Mouse (Mus musculus): Measurements from ENCODE around the gene Ss18l2. TPM values are rescaled to one million over a fixed set of nuclear protein-coding genes. Genes with fewer than 3 reads are reported as not detected.

Ss18l2 gene
- polyA plus RNA-seq, 1 experiment from 2014 or later = 133 TPM

DNA sequence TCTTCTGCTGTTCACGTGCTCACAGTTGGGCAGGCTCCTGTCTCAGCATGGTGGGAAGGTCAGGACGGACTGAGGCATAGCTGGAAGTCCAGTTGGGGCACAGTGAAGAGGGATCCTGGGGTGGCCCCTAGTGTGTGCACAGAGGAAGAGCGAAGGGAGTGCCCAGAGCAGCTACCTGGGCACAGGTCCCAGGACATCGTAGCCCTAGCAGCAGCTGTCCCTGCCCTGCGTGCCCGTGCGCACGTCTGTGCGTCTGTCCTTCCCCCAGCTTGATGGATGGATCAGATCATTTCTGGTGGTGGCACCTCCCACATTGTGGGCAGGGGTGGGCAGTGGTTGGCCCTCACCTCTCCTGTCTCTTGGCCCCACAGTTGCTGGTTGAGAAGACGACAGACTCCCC, 52.1 kb downstream of the Ss18l2 start:
- H3K27ac ChIP-seq (ENCODE audit: low read length) = no peak overlapping the region
- ATAC-seq = no peak
- H3K4me3 ChIP-seq (replicated peaks; ENCODE audit: low read length) = no peak overlapping the region
- H3K9me3 ChIP-seq (ENCODE audit: control insufficient read depth, low read length) = no peaks in the 10 kb centered on the region
- no peaks in the 10 kb centered on the region for H3K27me3 ChIP-seq (replicated peaks; ENCODE audit: control insufficient read depth, insufficient read depth, low read length)
- 86% methylated on average over 10 of the region's 10 CpGs for WGBS
- H3K4me1 ChIP-seq (replicated peaks; ENCODE audit: control insufficient read depth, insufficient read depth, low read length) = peaks cover 27% of the 10 kb centered on the region
- H3K36me3 ChIP-seq (ENCODE audit: control insufficient read depth, insufficient read depth) = peaks cover 10% of the 10 kb centered on the region; the same call in 1 of the 2 replicates
- no peak overlapping the region for H3K9ac ChIP-seq (replicated peaks; ENCODE audit: low read depth, low read length)
- H3K4me2 ChIP-seq (ENCODE audit: low read length) = no peak overlapping the region

- no peak for ATAC-seq
- H3K27me3 ChIP-seq (replicated peaks; ENCODE audit: control insufficient read depth, insufficient read depth, low read length) = no peaks in the 10 kb centered on the region
- peaks cover 13% of the 10 kb centered on the region; the same call in 1 of the 2 replicates for H3K36me3 ChIP-seq (ENCODE audit: control insufficient read depth, insufficient read depth)
- no peak overlapping the region for H3K4me3 ChIP-seq (replicated peaks; ENCODE audit: low read length)
- peaks cover 27% of the 10 kb centered on the region for H3K4me1 ChIP-seq (replicated peaks; ENCODE audit: control insufficient read depth, insufficient read depth, low read length)
- H3K9me3 ChIP-seq (ENCODE audit: control insufficient read depth, low read length) = no peaks in the 10 kb centered on the region
- H3K27ac ChIP-seq (ENCODE audit: low read length) = no peak overlapping the region
- no peak overlapping the region for H3K4me2 ChIP-seq (ENCODE audit: low read length)
- 90% methylated on average over 25 of the region's 25 CpGs for WGBS
- no peak overlapping the region for H3K9ac ChIP-seq (replicated peaks; ENCODE audit: low read depth, low read length)
Observed at GRCm38 (mm10) chr9:121762761-121763160, 52.6 kb downstream of the Ss18l2 start.

Other genes starting within 250 kb of the Ss18l2 start
- gene Cck, start 214.6 kb upstream of the Ss18l2 start, polyA plus RNA-seq (2015; fragmentation: Nextera tagmentation; extraction: Ambion mirVana) = 26.4 and 60.5 TPM in 2 replicates
- gene Lyzl4, start 68.2 kb upstream of the Ss18l2 start, polyA plus RNA-seq (2015; fragmentation: Nextera tagmentation; extraction: Ambion mirVana) = not detected in 2 replicates
- gene Vipr1, start 67.6 kb upstream of the Ss18l2 start, polyA plus RNA-seq (2015; fragmentation: Nextera tagmentation; extraction: Ambion mirVana) = 0.65 and 1.1 TPM in 2 replicates
- gene Sec22c, start 4.8 kb upstream of the Ss18l2 start, polyA plus RNA-seq (2015; fragmentation: Nextera tagmentation; extraction: Ambion mirVana) = 37.9 and 40.0 TPM in 2 replicates
- gene Nktr, start 8.8 kb downstream of the Ss18l2 start, polyA plus RNA-seq (2015; fragmentation: Nextera tagmentation; extraction: Ambion mirVana) = 59.1 and 60.4 TPM in 2 replicates
- 16.4 and 20.4 TPM in 2 replicates for gene Zfp651, start 49.0 kb downstream of the Ss18l2 start, polyA plus RNA-seq (2015; fragmentation: Nextera tagmentation; extraction: Ambion mirVana)
- gene Klhl40, start 67.3 kb downstream of the Ss18l2 start, polyA plus RNA-seq (2015; fragmentation: Nextera tagmentation; extraction: Ambion mirVana) = 0.80 and 1.1 TPM in 2 replicates
- gene Hhatl, start 82.2 kb downstream of the Ss18l2 start, polyA plus RNA-seq (2015; fragmentation: Nextera tagmentation; extraction: Ambion mirVana) = not detected in 2 replicates
- gene Ccdc13, start 129.1 kb downstream of the Ss18l2 start, polyA plus RNA-seq (2015; fragmentation: Nextera tagmentation; extraction: Ambion mirVana) = 2.8 and 4.2 TPM in 2 replicates
- 109 and 116 TPM in 2 replicates for gene Higd1a, start 148.0 kb downstream of the Ss18l2 start, polyA plus RNA-seq (2015; fragmentation: Nextera tagmentation; extraction: Ambion mirVana)
- 2.6 and 3.0 TPM in 2 replicates for gene Ackr2, start 188.0 kb downstream of the Ss18l2 start, polyA plus RNA-seq (2015; fragmentation: Nextera tagmentation; extraction: Ambion mirVana)
- gene Cyp8b1, start 206.0 kb downstream of the Ss18l2 start, polyA plus RNA-seq (2015; fragmentation: Nextera tagmentation; extraction: Ambion mirVana) = not detected in 2 replicates
- 1.6 and 1.8 TPM in 2 replicates for gene Fam198a, start 240.7 kb downstream of the Ss18l2 start, polyA plus RNA-seq (2015; fragmentation: Nextera tagmentation; extraction: Ambion mirVana)